Mouse (Mus musculus): ENCODE data around the gene Lzic. TPM values are rescaled to one million over a fixed set of nuclear protein-coding genes. Genes with fewer than 3 reads are reported as not detected.

Gene Lzic
- polyA plus RNA-seq (2012; rRNA removed) = 7.7 and 8.6 TPM in 2 replicates

- peak; percentile 97 for DNase-seq
- Histone ChIP-seq H3K4me1 (ENCODE audit: control insufficient read depth, insufficient read depth, low read length) (no peaks in the 10 kb centered on the region), H3K27me3 (replicated peaks; ENCODE audit: control insufficient read depth, insufficient read depth, low read length) (no peaks in the 10 kb centered on the region), H3K36me3 (ENCODE audit: control insufficient read depth, insufficient read depth, low read length) (no peaks in the 10 kb centered on the region), H3K4me3 (ENCODE audit: insufficient read depth, low read depth, low read length) (peak within 1 kb of the TSS; percentile 81), H3K27ac (ENCODE audit: insufficient read depth, low read depth, low read length) (peak within 1 kb of the TSS; percentile 93)
- TF ChIP-seq POLR2A (IDR thresholded peaks at IDR 0.05; ENCODE audit: low read depth, low read length) (peak; percentile 39), CTCF (conservative IDR thresholded peaks at IDR 0.05; ENCODE audit: insufficient read depth, insufficient read length, low read depth, low read length) (no peak)
- under 1% methylated on average over 60 of the region's 60 CpGs for WGBS
Measured at GRCm38 (mm10) chr4:149485053-149485824, at the start of gene Lzic, which contains the start of gene Nmnat1. Lzic (plus strand) TSS chr4:149485229. Nmnat1 (minus strand) TSS chr4:149485202.

- 32% methylated on average over 8 of the region's 8 CpGs for WGBS
- peak; percentile 59 for DNase-seq
Measured at GRCm38 (mm10) chr4:149440576-149440975, 44.5 kb upstream of the Lzic start.

GRCm38 (mm10) chr4:149442436-149442835, 42.6 kb upstream of the Lzic start:
- TF ChIP-seq CTCF (conservative IDR thresholded peaks at IDR 0.05; ENCODE audit: insufficient read depth, insufficient read length, low read depth, low read length) (no peak), POLR2A (IDR thresholded peaks at IDR 0.05; ENCODE audit: low read depth, low read length) (no peak)
- no peak overlapping the region for H3K27ac ChIP-seq (ENCODE audit: insufficient read depth, low read depth, low read length)
- DNase-seq = peak; percentile 31
- no peak overlapping the region for H3K4me3 ChIP-seq (ENCODE audit: insufficient read depth, low read depth, low read length)
- WGBS = 19% methylated on average over 3 of the region's 3 CpGs
- H3K36me3 ChIP-seq (ENCODE audit: control insufficient read depth, insufficient read depth, low read length) = no peaks in the 10 kb centered on the region
- H3K27me3 ChIP-seq (replicated peaks; ENCODE audit: control insufficient read depth, insufficient read depth, low read length) = no peaks in the 10 kb centered on the region
- peaks cover 12% of the 10 kb centered on the region; the same call in 1 of the 2 replicates for H3K4me1 ChIP-seq (ENCODE audit: control insufficient read depth, insufficient read depth, low read length)

More at GRCm38 (mm10) chr4:149440576-149440975, 44.5 kb upstream of the Lzic start:
- Histone ChIP-seq H3K27me3 (replicated peaks; ENCODE audit: control insufficient read depth, insufficient read depth, low read length) (no peaks in the 10 kb centered on the region), H3K36me3 (ENCODE audit: control insufficient read depth, insufficient read depth, low read length) (no peaks in the 10 kb centered on the region), H3K4me1 (ENCODE audit: control insufficient read depth, insufficient read depth, low read length) (peaks cover 9% of the 10 kb centered on the region; the same call in 1 of the 2 replicates), H3K4me3 (ENCODE audit: insufficient read depth, low read depth, low read length) (no peak overlapping the region), H3K27ac (ENCODE audit: insufficient read depth, low read depth, low read length) (no peak overlapping the region)
- TF ChIP-seq POLR2A (IDR thresholded peaks at IDR 0.05; ENCODE audit: low read depth, low read length) (no peak), CTCF (conservative IDR thresholded peaks at IDR 0.05; ENCODE audit: insufficient read depth, insufficient read length, low read depth, low read length) (no peak)

- TF ChIP-seq CTCF (conservative IDR thresholded peaks at IDR 0.05; ENCODE audit: insufficient read depth, insufficient read length, low read depth, low read length) (no peak), POLR2A (IDR thresholded peaks at IDR 0.05; ENCODE audit: low read depth, low read length) (no peak)
- no peaks in the 10 kb centered on the region for H3K27me3 ChIP-seq (replicated peaks; ENCODE audit: control insufficient read depth, insufficient read depth, low read length)
- no peak overlapping the region for H3K27ac ChIP-seq (ENCODE audit: insufficient read depth, low read depth, low read length)
- no peaks in the 10 kb centered on the region for H3K36me3 ChIP-seq (ENCODE audit: control insufficient read depth, insufficient read depth, low read length)
- 54% methylated on average over 1 of the region's 1 CpGs for WGBS
- no peak overlapping the region for H3K4me3 ChIP-seq (ENCODE audit: insufficient read depth, low read depth, low read length)
- peaks cover 7% of the 10 kb centered on the region; the same call in 1 of the 2 replicates for H3K4me1 ChIP-seq (ENCODE audit: control insufficient read depth, insufficient read depth, low read length)
- no peak for DNase-seq
Measured at GRCm38 (mm10) chr4:149444465-149444864, 40.6 kb upstream of the Lzic start.

- TF ChIP-seq POLR2A (IDR thresholded peaks at IDR 0.05; ENCODE audit: low read depth, low read length) = no peak
- TF ChIP-seq CTCF (conservative IDR thresholded peaks at IDR 0.05; ENCODE audit: insufficient read depth, insufficient read length, low read depth, low read length) = peak; percentile 89
Measured at GRCm38 (mm10) chr4:149444964-149445701, 39.9 kb upstream of the Lzic start.

GRCm38 (mm10) chr4:149445868-149446267, 39.2 kb upstream of the Lzic start:
- no peak for TF ChIP-seq CTCF (conservative IDR thresholded peaks at IDR 0.05; ENCODE audit: insufficient read depth, insufficient read length, low read depth, low read length)
- TF ChIP-seq POLR2A (IDR thresholded peaks at IDR 0.05; ENCODE audit: low read depth, low read length) = no peak
- H3K36me3 ChIP-seq (ENCODE audit: control insufficient read depth, insufficient read depth, low read length) = no peaks in the 10 kb centered on the region
- 18% methylated on average over 11 of the region's 11 CpGs for WGBS
- no peak overlapping the region for H3K27ac ChIP-seq (ENCODE audit: insufficient read depth, low read depth, low read length)
- 0 out of 2 replicates have a peak, but pooled peaks cover 3% of the 10 kb centered on the region for H3K4me1 ChIP-seq (ENCODE audit: control insufficient read depth, insufficient read depth, low read length)
- H3K4me3 ChIP-seq (ENCODE audit: insufficient read depth, low read depth, low read length) = no peak overlapping the region
- DNase-seq = peak; percentile 30
- no peaks in the 10 kb centered on the region for H3K27me3 ChIP-seq (replicated peaks; ENCODE audit: control insufficient read depth, insufficient read depth, low read length)

More at GRCm38 (mm10) chr4:149444964-149445701, 39.9 kb upstream of the Lzic start:
- no peaks in the 10 kb centered on the region for H3K27me3 ChIP-seq (replicated peaks; ENCODE audit: control insufficient read depth, insufficient read depth, low read length)
- H3K4me1 ChIP-seq (ENCODE audit: control insufficient read depth, insufficient read depth, low read length) = peaks cover 6% of the 10 kb centered on the region; the same call in 1 of the 2 replicates
- H3K36me3 ChIP-seq (ENCODE audit: control insufficient read depth, insufficient read depth, low read length) = no peaks in the 10 kb centered on the region
- WGBS = 1% methylated on average over 36 of the region's 36 CpGs
- peak; percentile 94 for DNase-seq
- no peak overlapping the region for H3K27ac ChIP-seq (ENCODE audit: insufficient read depth, low read depth, low read length)
- H3K4me3 ChIP-seq (ENCODE audit: insufficient read depth, low read depth, low read length) = 0 out of 2 replicates have a peak overlapping the region, but pooled peaks have one; percentile 1
